Mouse (Mus musculus): ENCODE data around the gene Spock1. TPM values are rescaled to one million over a fixed set of nuclear protein-coding genes. Genes with fewer than 3 reads are reported as not detected.

Spock1 gene
- polyA plus RNA-seq, 1 experiment from 2014 or later: 0.12 TPM

DNA sequence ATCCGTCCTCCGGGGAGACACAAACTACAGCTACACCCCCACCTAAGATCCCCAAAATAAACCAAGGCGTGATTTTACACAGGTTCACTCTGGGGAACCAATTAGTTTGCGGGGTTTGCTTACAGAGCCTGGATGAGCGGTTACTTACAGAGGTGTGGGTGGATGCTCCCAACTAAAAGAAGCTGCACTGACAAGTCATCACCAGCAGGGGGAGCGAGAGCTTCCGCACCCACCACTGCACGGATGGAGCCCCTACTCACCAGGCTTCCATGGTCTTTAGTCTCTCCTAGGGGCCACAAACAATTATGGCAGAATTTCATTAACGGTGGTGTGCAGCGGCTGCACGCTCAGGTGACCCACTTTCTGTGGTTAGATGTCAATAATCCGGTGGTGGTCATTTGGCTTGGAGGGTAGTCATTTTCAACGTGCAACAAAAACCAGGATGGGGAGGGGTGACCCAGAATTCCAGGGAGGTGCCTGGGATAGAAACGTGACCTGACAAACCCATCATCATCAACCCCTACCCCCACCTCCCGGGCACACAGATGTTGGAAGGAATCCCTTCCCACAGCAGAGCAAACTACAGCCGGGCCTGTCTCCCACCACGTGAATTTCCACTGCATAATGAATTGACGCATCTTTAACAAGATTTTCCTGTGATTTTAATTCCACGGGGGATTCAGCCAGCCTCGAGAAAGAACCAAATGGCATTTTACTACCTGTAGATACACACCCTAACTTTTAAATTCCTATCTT lies 186.4 kb downstream of the Spock1 start:
- Histone ChIP-seq H3K27me3 (ENCODE audit: control insufficient read depth, insufficient read depth, low read depth, low read length) (no peaks in the 10 kb centered on the region), H3K4me3 (ENCODE audit: low read depth, low read length) (no peak overlapping the region), H3K9ac (ENCODE audit: low read depth, low read length) (no peak overlapping the region), H3K27ac (ENCODE audit: low read length) (no peak overlapping the region), H3K4me2 (ENCODE audit: low read depth, low read length) (no peak overlapping the region), H3K36me3 (ENCODE audit: control insufficient read depth, insufficient read depth) (no peaks in the 10 kb centered on the region), H3K9me3 (replicated peaks; ENCODE audit: control insufficient read depth, low read length) (no peaks in the 10 kb centered on the region), H3K4me1 (ENCODE audit: control insufficient read depth, low read depth, low read length) (no peaks in the 10 kb centered on the region)
- ATAC-seq (ENCODE audit: low read depth): no peak
- 55% methylated on average over 20 of the region's 20 CpGs for WGBS (ENCODE audit: insufficient replicate concordance)

DNA sequence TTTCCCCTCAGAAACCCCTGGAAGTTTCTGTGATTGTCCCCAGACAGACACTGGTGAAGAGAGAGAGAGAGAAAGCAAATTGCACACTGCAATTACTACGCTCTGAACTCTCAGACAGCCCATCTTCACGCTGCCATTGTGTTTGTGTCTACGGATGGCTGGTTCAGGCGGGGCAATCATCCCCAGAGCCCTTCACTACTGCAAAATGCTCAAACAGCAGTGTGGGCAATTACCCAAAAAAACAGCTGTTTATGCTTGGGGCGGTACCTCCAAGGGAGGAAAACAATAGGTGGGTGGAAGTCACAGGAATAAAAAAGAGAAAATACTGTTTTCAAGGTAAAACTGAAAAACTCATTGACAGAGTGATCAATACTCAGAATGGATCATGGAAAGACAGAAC lies 190.0 kb downstream of the Spock1 start:
- H3K4me2 ChIP-seq (ENCODE audit: low read depth, low read length): no peak overlapping the region
- no peak overlapping the region for H3K27ac ChIP-seq (ENCODE audit: low read length)
- H3K9ac ChIP-seq (ENCODE audit: low read depth, low read length): no peak overlapping the region
- no peak for ATAC-seq (ENCODE audit: low read depth)
- 58% methylated on average over 5 of the region's 5 CpGs for WGBS (ENCODE audit: insufficient replicate concordance)
- no peaks in the 10 kb centered on the region for H3K4me1 ChIP-seq (ENCODE audit: control insufficient read depth, low read depth, low read length)
- no peak overlapping the region for H3K4me3 ChIP-seq (ENCODE audit: low read depth, low read length)
- H3K27me3 ChIP-seq (ENCODE audit: control insufficient read depth, insufficient read depth, low read depth, low read length): no peaks in the 10 kb centered on the region
- no peaks in the 10 kb centered on the region for H3K36me3 ChIP-seq (ENCODE audit: control insufficient read depth, insufficient read depth)
- H3K9me3 ChIP-seq (replicated peaks; ENCODE audit: control insufficient read depth, low read length): no peaks in the 10 kb centered on the region

DNA sequence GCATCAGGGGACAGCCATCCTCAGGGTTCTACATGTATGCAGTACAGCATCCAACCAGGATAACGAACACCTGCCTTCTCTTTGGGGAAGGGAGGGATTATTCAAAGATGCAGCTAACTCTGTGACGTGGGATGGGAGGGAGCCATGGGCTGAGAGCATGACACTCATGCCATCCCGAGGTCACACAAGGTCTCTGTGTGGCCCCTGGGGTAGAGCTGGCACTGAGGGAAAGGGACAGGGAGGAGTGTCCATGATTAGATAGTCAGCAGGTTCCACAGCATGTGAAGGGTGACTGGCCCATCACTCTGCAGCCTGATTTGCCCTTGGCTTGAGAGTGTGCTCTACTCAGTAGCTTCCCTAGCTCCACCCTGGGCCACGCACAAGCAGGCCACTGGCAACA lies 195.2 kb downstream of the Spock1 start:
- Histone ChIP-seq H3K9ac (ENCODE audit: low read depth, low read length) (no peak overlapping the region), H3K27me3 (ENCODE audit: control insufficient read depth, insufficient read depth, low read depth, low read length) (no peaks in the 10 kb centered on the region), H3K4me3 (ENCODE audit: low read depth, low read length) (no peak overlapping the region), H3K9me3 (replicated peaks; ENCODE audit: control insufficient read depth, low read length) (no peaks in the 10 kb centered on the region), H3K27ac (ENCODE audit: low read length) (no peak overlapping the region), H3K4me1 (ENCODE audit: control insufficient read depth, low read depth, low read length) (no peaks in the 10 kb centered on the region), H3K36me3 (ENCODE audit: control insufficient read depth, insufficient read depth) (no peaks in the 10 kb centered on the region), H3K4me2 (ENCODE audit: low read depth, low read length) (no peak overlapping the region)
- 60% methylated on average over 4 of the region's 4 CpGs for WGBS (ENCODE audit: insufficient replicate concordance)
- no peak for ATAC-seq (ENCODE audit: low read depth)

GRCm38 (mm10) chr13:57708425-57708824 lies 199.7 kb downstream of the Spock1 start:
- Histone ChIP-seq H3K27me3 (ENCODE audit: control insufficient read depth, insufficient read depth, low read depth, low read length) (no peaks in the 10 kb centered on the region), H3K27ac (ENCODE audit: low read length) (no peak overlapping the region), H3K4me2 (ENCODE audit: low read depth, low read length) (no peak overlapping the region), H3K4me3 (ENCODE audit: low read depth, low read length) (no peak overlapping the region), H3K9me3 (replicated peaks; ENCODE audit: control insufficient read depth, low read length) (no peaks in the 10 kb centered on the region), H3K9ac (ENCODE audit: low read depth, low read length) (no peak overlapping the region), H3K4me1 (ENCODE audit: control insufficient read depth, low read depth, low read length) (no peaks in the 10 kb centered on the region), H3K36me3 (ENCODE audit: control insufficient read depth, insufficient read depth) (no peaks in the 10 kb centered on the region)
- no peak for ATAC-seq (ENCODE audit: low read depth)

GRCm38 (mm10) chr13:57702966-57703365 lies 205.2 kb downstream of the Spock1 start:
- 71% methylated on average over 2 of the region's 2 CpGs for WGBS (ENCODE audit: insufficient replicate concordance)
- no peak overlapping the region for H3K9ac ChIP-seq (ENCODE audit: low read depth, low read length)
- H3K36me3 ChIP-seq (ENCODE audit: control insufficient read depth, insufficient read depth): no peaks in the 10 kb centered on the region
- H3K4me1 ChIP-seq (ENCODE audit: control insufficient read depth, low read depth, low read length): no peaks in the 10 kb centered on the region
- no peak overlapping the region for H3K4me2 ChIP-seq (ENCODE audit: low read depth, low read length)
- H3K27ac ChIP-seq (ENCODE audit: low read length): no peak overlapping the region
- no peak overlapping the region for H3K4me3 ChIP-seq (ENCODE audit: low read depth, low read length)
- ATAC-seq (ENCODE audit: low read depth): no peak
- no peaks in the 10 kb centered on the region for H3K27me3 ChIP-seq (ENCODE audit: control insufficient read depth, insufficient read depth, low read depth, low read length)
- H3K9me3 ChIP-seq (replicated peaks; ENCODE audit: control insufficient read depth, low read length): no peaks in the 10 kb centered on the region

- ATAC-seq (ENCODE audit: low read depth): no peak
- Histone ChIP-seq H3K9me3 (replicated peaks; ENCODE audit: control insufficient read depth, low read length) (no peaks in the 10 kb centered on the region), H3K4me3 (ENCODE audit: low read depth, low read length) (no peak overlapping the region), H3K4me1 (ENCODE audit: control insufficient read depth, low read depth, low read length) (no peaks in the 10 kb centered on the region), H3K36me3 (ENCODE audit: control insufficient read depth, insufficient read depth) (no peaks in the 10 kb centered on the region), H3K9ac (ENCODE audit: low read depth, low read length) (no peak overlapping the region), H3K4me2 (ENCODE audit: low read depth, low read length) (no peak overlapping the region), H3K27ac (ENCODE audit: low read length) (no peak overlapping the region), H3K27me3 (ENCODE audit: control insufficient read depth, insufficient read depth, low read depth, low read length) (no peaks in the 10 kb centered on the region)
- WGBS (ENCODE audit: insufficient replicate concordance): 61% methylated on average over 5 of the region's 5 CpGs
Observed at GRCm38 (mm10) chr13:57696685-57697084, 211.4 kb downstream of the Spock1 start.

- Histone ChIP-seq H3K4me3 (ENCODE audit: low read depth, low read length) (no peak overlapping the region), H3K27ac (ENCODE audit: low read length) (no peak overlapping the region), H3K36me3 (ENCODE audit: control insufficient read depth, insufficient read depth) (no peaks in the 10 kb centered on the region), H3K4me2 (ENCODE audit: low read depth, low read length) (no peak overlapping the region), H3K9ac (ENCODE audit: low read depth, low read length) (no peak overlapping the region), H3K27me3 (ENCODE audit: control insufficient read depth, insufficient read depth, low read depth, low read length) (no peaks in the 10 kb centered on the region), H3K9me3 (replicated peaks; ENCODE audit: control insufficient read depth, low read length) (no peaks in the 10 kb centered on the region), H3K4me1 (ENCODE audit: control insufficient read depth, low read depth, low read length) (no peaks in the 10 kb centered on the region; the same call in 1 of the 2 replicates)
- WGBS (ENCODE audit: insufficient replicate concordance): 32% methylated on average over 5 of the region's 5 CpGs
- ATAC-seq (ENCODE audit: low read depth): no peak
Observed at GRCm38 (mm10) chr13:57688926-57689325, 219.2 kb downstream of the Spock1 start.

GRCm38 (mm10) chr13:57686437-57686836 lies 221.7 kb downstream of the Spock1 start:
- Histone ChIP-seq H3K36me3 (ENCODE audit: control insufficient read depth, insufficient read depth) (no peaks in the 10 kb centered on the region), H3K27ac (ENCODE audit: low read length) (no peak overlapping the region), H3K4me1 (ENCODE audit: control insufficient read depth, low read depth, low read length) (no peaks in the 10 kb centered on the region; the same call in 1 of the 2 replicates), H3K9me3 (replicated peaks; ENCODE audit: control insufficient read depth, low read length) (no peaks in the 10 kb centered on the region), H3K4me2 (ENCODE audit: low read depth, low read length) (no peak overlapping the region), H3K4me3 (ENCODE audit: low read depth, low read length) (no peak overlapping the region), H3K27me3 (ENCODE audit: control insufficient read depth, insufficient read depth, low read depth, low read length) (no peaks in the 10 kb centered on the region), H3K9ac (ENCODE audit: low read depth, low read length) (no peak overlapping the region)
- no peak for ATAC-seq (ENCODE audit: low read depth)
- 64% methylated on average over 5 of the region's 5 CpGs for whole genome bisulfite sequencing (ENCODE audit: insufficient replicate concordance)

- H3K4me2 ChIP-seq (ENCODE audit: low read depth, low read length): no peak overlapping the region
- H3K27ac ChIP-seq (ENCODE audit: low read length): no peak overlapping the region
- no peaks in the 10 kb centered on the region for H3K36me3 ChIP-seq (ENCODE audit: control insufficient read depth, insufficient read depth)
- WGBS (ENCODE audit: insufficient replicate concordance): 60% methylated on average over 11 of the region's 11 CpGs
- H3K27me3 ChIP-seq (ENCODE audit: control insufficient read depth, insufficient read depth, low read depth, low read length): no peaks in the 10 kb centered on the region
- H3K9ac ChIP-seq (ENCODE audit: low read depth, low read length): no peak overlapping the region
- no peak overlapping the region for H3K4me3 ChIP-seq (ENCODE audit: low read depth, low read length)
- H3K4me1 ChIP-seq (ENCODE audit: control insufficient read depth, low read depth, low read length): no peaks in the 10 kb centered on the region; the same call in 1 of the 2 replicates
- no peak for ATAC-seq (ENCODE audit: low read depth)
- no peaks in the 10 kb centered on the region for H3K9me3 ChIP-seq (replicated peaks; ENCODE audit: control insufficient read depth, low read length)
Observed at GRCm38 (mm10) chr13:57685201-57685600, 222.9 kb downstream of the Spock1 start.
